Mouse (Mus musculus): ENCODE data around the gene Mtnr1b. TPM values are rescaled to one million over a fixed set of nuclear protein-coding genes. Genes with fewer than 3 reads are reported as not detected.

The Mtnr1b gene
- total and polyA plus RNA-seq, 2 experiments: not detected

GRCm38 (mm10) chr9:15909397-15910113, 35.2 kb upstream of the Mtnr1b start:
- WGBS: 73% methylated on average over 2 of the region's 2 CpGs
- no peak overlapping the region for H3K4me3 ChIP-seq (ENCODE audit: insufficient read depth, low read depth, low read length)
- H3K27me3 ChIP-seq (ENCODE audit: control insufficient read depth, insufficient read depth, low read length): no peaks in the 10 kb centered on the region
- H3K4me1 ChIP-seq (ENCODE audit: control insufficient read depth, insufficient read depth, low read length): no peaks in the 10 kb centered on the region
- no peak overlapping the region for H3K27ac ChIP-seq (replicated peaks; ENCODE audit: insufficient read depth, low read depth, low read length)
- H3K36me3 ChIP-seq (ENCODE audit: control insufficient read depth, insufficient read depth, low read length): no peaks in the 10 kb centered on the region
- H3K9ac ChIP-seq (ENCODE audit: low read depth, low read length): no peak overlapping the region
- no peak for DNase-seq (ENCODE audit: extremely low read depth, low read depth, low spot score)
- TF ChIP-seq POLR2A (IDR thresholded peaks at IDR 0.05; ENCODE audit: extremely low read depth, insufficient read depth, low read length) (no peak), CTCF (IDR thresholded peaks at IDR 0.05; ENCODE audit: low read depth, low read length) (no peak)
- H3K79me2 ChIP-seq (ENCODE audit: control insufficient read depth, insufficient read depth, low read length): no peaks in the 10 kb centered on the region

GRCm38 (mm10) chr9:15903948-15904750, 29.8 kb upstream of the Mtnr1b start:
- Histone ChIP-seq H3K4me1 (ENCODE audit: control insufficient read depth, insufficient read depth, low read length) (no peaks in the 10 kb centered on the region), H3K4me3 (ENCODE audit: insufficient read depth, low read depth, low read length) (no peak overlapping the region), H3K27ac (replicated peaks; ENCODE audit: insufficient read depth, low read depth, low read length) (no peak overlapping the region), H3K27me3 (ENCODE audit: control insufficient read depth, insufficient read depth, low read length) (no peaks in the 10 kb centered on the region), H3K9ac (ENCODE audit: low read depth, low read length) (no peak overlapping the region), H3K36me3 (ENCODE audit: control insufficient read depth, insufficient read depth, low read length) (no peaks in the 10 kb centered on the region), H3K79me2 (ENCODE audit: control insufficient read depth, insufficient read depth, low read length) (no peaks in the 10 kb centered on the region)
- TF ChIP-seq CTCF (IDR thresholded peaks at IDR 0.05; ENCODE audit: low read depth, low read length): no peak
- no peak for TF ChIP-seq POLR2A (IDR thresholded peaks at IDR 0.05; ENCODE audit: extremely low read depth, insufficient read depth, low read length)
- DNase-seq (ENCODE audit: extremely low read depth, low read depth, low spot score): no peak
- WGBS: 74% methylated on average over 9 of the region's 9 CpGs

- TF ChIP-seq POLR2A (IDR thresholded peaks at IDR 0.05; ENCODE audit: extremely low read depth, insufficient read depth, low read length): no peak
- TF ChIP-seq CTCF (IDR thresholded peaks at IDR 0.05; ENCODE audit: low read depth, low read length): no peak
- Histone ChIP-seq H3K27me3 (ENCODE audit: control insufficient read depth, insufficient read depth, low read length) (no peaks in the 10 kb centered on the region), H3K27ac (replicated peaks; ENCODE audit: insufficient read depth, low read depth, low read length) (no peak overlapping the region), H3K9ac (ENCODE audit: low read depth, low read length) (no peak overlapping the region), H3K4me3 (ENCODE audit: insufficient read depth, low read depth, low read length) (no peak overlapping the region), H3K36me3 (ENCODE audit: control insufficient read depth, insufficient read depth, low read length) (no peaks in the 10 kb centered on the region), H3K79me2 (ENCODE audit: control insufficient read depth, insufficient read depth, low read length) (no peaks in the 10 kb centered on the region), H3K4me1 (ENCODE audit: control insufficient read depth, insufficient read depth, low read length) (no peaks in the 10 kb centered on the region)
- no peak for DNase-seq (ENCODE audit: extremely low read depth, low read depth, low spot score)
- 78% methylated on average over 2 of the region's 2 CpGs for WGBS
These were observed 23.8 kb upstream of the Mtnr1b start for GRCm38 (mm10) chr9:15898112-15898511.

- Histone ChIP-seq H3K9ac (ENCODE audit: low read depth, low read length) (no peak overlapping the region), H3K27me3 (ENCODE audit: control insufficient read depth, insufficient read depth, low read length) (no peaks in the 10 kb centered on the region), H3K79me2 (ENCODE audit: control insufficient read depth, insufficient read depth, low read length) (no peaks in the 10 kb centered on the region), H3K4me3 (ENCODE audit: insufficient read depth, low read depth, low read length) (no peak overlapping the region), H3K36me3 (ENCODE audit: control insufficient read depth, insufficient read depth, low read length) (no peaks in the 10 kb centered on the region), H3K27ac (replicated peaks; ENCODE audit: insufficient read depth, low read depth, low read length) (no peak overlapping the region), H3K4me1 (ENCODE audit: control insufficient read depth, insufficient read depth, low read length) (no peaks in the 10 kb centered on the region)
- TF ChIP-seq CTCF (IDR thresholded peaks at IDR 0.05; ENCODE audit: low read depth, low read length) (no peak), POLR2A (IDR thresholded peaks at IDR 0.05; ENCODE audit: extremely low read depth, insufficient read depth, low read length) (no peak)
- DNase-seq (ENCODE audit: extremely low read depth, low read depth, low spot score): no peak
- WGBS: 80% methylated on average over 5 of the region's 5 CpGs
These were observed 12.4 kb upstream of the Mtnr1b start for GRCm38 (mm10) chr9:15886756-15887155.

- no peaks in the 10 kb centered on the region for H3K27me3 ChIP-seq (ENCODE audit: control insufficient read depth, insufficient read depth, low read length)
- no peaks in the 10 kb centered on the region for H3K36me3 ChIP-seq (ENCODE audit: control insufficient read depth, insufficient read depth, low read length)
- H3K4me3 ChIP-seq (ENCODE audit: insufficient read depth, low read depth, low read length): no peak overlapping the region
- H3K4me1 ChIP-seq (ENCODE audit: control insufficient read depth, insufficient read depth, low read length): peaks cover 2% of the 10 kb centered on the region; the same call in 1 of the 2 replicates
- H3K9ac ChIP-seq (ENCODE audit: low read depth, low read length): no peak overlapping the region
- H3K27ac ChIP-seq (replicated peaks; ENCODE audit: insufficient read depth, low read depth, low read length): no peak overlapping the region
- no peak for TF ChIP-seq CTCF (IDR thresholded peaks at IDR 0.05; ENCODE audit: low read depth, low read length)
- no peak for TF ChIP-seq POLR2A (IDR thresholded peaks at IDR 0.05; ENCODE audit: extremely low read depth, insufficient read depth, low read length)
- DNase-seq (ENCODE audit: extremely low read depth, low read depth, low spot score): no peak
- no peaks in the 10 kb centered on the region for H3K79me2 ChIP-seq (ENCODE audit: control insufficient read depth, insufficient read depth, low read length)
These were observed 6.4 kb upstream of the Mtnr1b start for GRCm38 (mm10) chr9:15880754-15881153.
